Mouse (Mus musculus): ENCODE measurements around the gene Parp6. TPM values are rescaled to one million over a fixed set of nuclear protein-coding genes. Genes with fewer than 3 reads are reported as not detected.

Gene Parp6
- total and polyA plus RNA-seq, 2 experiments from 2014 or later: 13.7 to 22.5 TPM

DNA sequence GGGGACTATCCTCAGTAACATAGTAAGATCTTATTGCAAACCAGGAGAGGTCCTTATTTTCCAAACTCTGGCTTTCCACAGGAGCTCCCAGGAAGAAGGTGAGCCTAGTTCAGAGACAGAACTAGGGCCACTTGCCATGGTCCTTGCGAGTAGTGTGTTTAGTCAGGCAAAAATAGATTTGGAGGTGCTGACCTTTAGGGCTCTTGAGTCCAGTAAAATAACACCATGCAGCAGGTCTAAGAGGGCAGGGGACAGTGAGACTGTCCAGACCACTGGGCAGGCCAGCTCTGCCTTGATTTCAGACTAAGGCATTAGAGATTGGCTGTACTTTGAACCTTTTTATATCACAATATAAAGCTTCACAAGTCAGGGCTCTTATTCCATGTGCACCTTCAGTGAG lies 49.7 kb downstream of the Parp6 start:
- peaks cover 38% of the 10 kb centered on the region for H3K4me1 ChIP-seq (ENCODE audit: control insufficient read depth, insufficient read depth)
- 24% methylated on average over 1 of the region's 1 CpGs for WGBS
- DNase-seq (ENCODE audit: low spot score): no peak

DNA sequence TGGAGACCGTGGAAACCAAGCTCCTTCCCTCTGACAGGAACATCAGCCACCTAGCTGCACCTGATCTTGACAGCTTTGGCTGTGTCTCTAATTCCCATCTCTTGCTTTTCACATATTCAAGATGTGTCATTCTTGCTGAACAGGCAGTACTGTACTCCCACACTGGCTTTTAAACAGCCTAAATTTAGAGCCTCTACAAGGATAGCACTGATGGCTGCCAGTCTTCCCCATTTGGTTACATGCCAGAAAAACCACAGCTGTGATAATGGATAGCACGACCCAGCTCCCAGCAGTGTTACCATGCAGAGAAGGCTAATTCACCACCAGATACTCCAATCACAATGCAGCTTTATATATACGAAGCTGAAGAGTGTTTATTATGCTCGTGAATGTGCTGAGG lies 50.2 kb downstream of the Parp6 start:
- Histone ChIP-seq H3K4me2 (ENCODE audit: low read depth, low read length) (no peak overlapping the region), H3K9ac (replicated peaks; ENCODE audit: low read depth, low read length) (no peak overlapping the region), H3K36me3 (replicated peaks; ENCODE audit: control insufficient read depth, insufficient read depth, low read length) (peaks cover 74% of the 10 kb centered on the region), H3K27me3 (ENCODE audit: control insufficient read depth, insufficient read depth, low read length) (no peaks in the 10 kb centered on the region), H3K4me3 (ENCODE audit: low read depth, low read length) (no peak overlapping the region), H3K9me3 (replicated peaks; ENCODE audit: control insufficient read depth, low read length) (no peaks in the 10 kb centered on the region), H3K4me1 (ENCODE audit: control insufficient read depth, insufficient read depth) (peaks cover 36% of the 10 kb centered on the region), H3K27ac (ENCODE audit: low read depth) (peak overlapping the region; percentile 71)
- 24% methylated on average over 4 of the region's 4 CpGs for WGBS
- TF ChIP-seq CTCF (IDR thresholded peaks at IDR 0.05; ENCODE audit: low read depth): no peak
- peak; percentile 60; the same call in 1 of the 2 replicates for TF ChIP-seq EP300 (IDR thresholded peaks at IDR 0.05; ENCODE audit: low read depth)
- peak; percentile 61 for DNase-seq (ENCODE audit: low spot score)
- peak; percentile 71 for ATAC-seq (ENCODE audit: insufficient read depth, low read depth)

More for the DNA sequence above, 49.7 kb downstream of the Parp6 start:
- Histone ChIP-seq H3K9me3 (replicated peaks; ENCODE audit: control insufficient read depth, low read length) (no peaks in the 10 kb centered on the region), H3K36me3 (replicated peaks; ENCODE audit: control insufficient read depth, insufficient read depth, low read length) (peaks cover 71% of the 10 kb centered on the region), H3K4me3 (ENCODE audit: low read depth, low read length) (no peak overlapping the region), H3K9ac (replicated peaks; ENCODE audit: low read depth, low read length) (no peak overlapping the region), H3K4me2 (ENCODE audit: low read depth, low read length) (no peak overlapping the region), H3K27ac (ENCODE audit: low read depth) (peak overlapping the region; percentile 71), H3K27me3 (ENCODE audit: control insufficient read depth, insufficient read depth, low read length) (no peaks in the 10 kb centered on the region)
- peak; percentile 49 for ATAC-seq (ENCODE audit: insufficient read depth, low read depth)
- no peak for TF ChIP-seq EP300 (IDR thresholded peaks at IDR 0.05; ENCODE audit: low read depth)
- TF ChIP-seq CTCF (IDR thresholded peaks at IDR 0.05; ENCODE audit: low read depth): no peak

DNA sequence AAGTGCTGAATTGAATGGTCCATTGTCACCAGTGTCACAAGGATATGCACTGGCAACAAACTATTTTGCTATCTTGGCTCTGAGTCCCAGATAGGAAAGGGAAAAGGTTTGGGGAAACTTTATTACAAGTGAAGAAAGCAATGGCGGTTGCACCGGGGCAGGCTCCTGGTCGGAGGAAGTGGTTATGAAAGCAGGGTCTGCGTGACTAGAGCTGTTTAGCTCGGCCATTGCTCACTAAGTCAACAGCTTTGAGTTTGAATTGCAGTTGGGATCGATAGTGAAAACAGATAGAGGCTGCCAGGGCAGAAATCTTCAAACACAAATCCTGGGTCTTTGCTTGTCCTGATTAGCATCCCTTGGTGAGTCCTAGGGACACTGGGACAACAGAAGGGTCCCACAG lies 50.8 kb downstream of the Parp6 start:
- H3K9me3 ChIP-seq (replicated peaks; ENCODE audit: control insufficient read depth, low read length): no peaks in the 10 kb centered on the region
- peaks cover 35% of the 10 kb centered on the region for H3K4me1 ChIP-seq (ENCODE audit: control insufficient read depth, insufficient read depth)
- H3K4me3 ChIP-seq (ENCODE audit: low read depth, low read length): no peak overlapping the region
- peak overlapping the region; percentile 71 for H3K27ac ChIP-seq (ENCODE audit: low read depth)
- ATAC-seq (ENCODE audit: insufficient read depth, low read depth) (no peak), DNase-seq (ENCODE audit: low spot score) (no peak)
- no peak for TF ChIP-seq EP300 (IDR thresholded peaks at IDR 0.05; ENCODE audit: low read depth)
- no peak for TF ChIP-seq CTCF (IDR thresholded peaks at IDR 0.05; ENCODE audit: low read depth)
- WGBS: 68% methylated on average over 6 of the region's 6 CpGs
- no peaks in the 10 kb centered on the region for H3K27me3 ChIP-seq (ENCODE audit: control insufficient read depth, insufficient read depth, low read length)
- H3K4me2 ChIP-seq (ENCODE audit: low read depth, low read length): no peak overlapping the region
- H3K9ac ChIP-seq (replicated peaks; ENCODE audit: low read depth, low read length): no peak overlapping the region
- peaks cover 78% of the 10 kb centered on the region for H3K36me3 ChIP-seq (replicated peaks; ENCODE audit: control insufficient read depth, insufficient read depth, low read length)

- TF ChIP-seq CTCF (IDR thresholded peaks at IDR 0.05; ENCODE audit: low read depth): no peak
- TF ChIP-seq EP300 (IDR thresholded peaks at IDR 0.05; ENCODE audit: low read depth): no peak
- H3K36me3 ChIP-seq (replicated peaks; ENCODE audit: control insufficient read depth, insufficient read depth, low read length): peaks cover 84% of the 10 kb centered on the region
- H3K27me3 ChIP-seq (ENCODE audit: control insufficient read depth, insufficient read depth, low read length): no peaks in the 10 kb centered on the region
- no peaks in the 10 kb centered on the region for H3K9me3 ChIP-seq (replicated peaks; ENCODE audit: control insufficient read depth, low read length)
- H3K4me3 ChIP-seq (ENCODE audit: low read depth, low read length): no peak overlapping the region
- 82% methylated on average over 7 of the region's 7 CpGs for WGBS
- H3K9ac ChIP-seq (replicated peaks; ENCODE audit: low read depth, low read length): no peak overlapping the region
- H3K4me1 ChIP-seq (ENCODE audit: control insufficient read depth, insufficient read depth): peaks cover 29% of the 10 kb centered on the region
- no peak overlapping the region for H3K27ac ChIP-seq (ENCODE audit: low read depth)
- no peak for ATAC-seq (ENCODE audit: insufficient read depth, low read depth)
- no peak overlapping the region for H3K4me2 ChIP-seq (ENCODE audit: low read depth, low read length)
- no peak for DNase-seq (ENCODE audit: low spot score)
These were observed 51.4 kb downstream of the Parp6 start for GRCm38 (mm10) chr9:59668473-59668872.

- peaks cover 91% of the 10 kb centered on the region for H3K36me3 ChIP-seq (replicated peaks; ENCODE audit: control insufficient read depth, insufficient read depth, low read length)
- TF ChIP-seq EP300 (IDR thresholded peaks at IDR 0.05; ENCODE audit: low read depth): no peak
- TF ChIP-seq CTCF (IDR thresholded peaks at IDR 0.05; ENCODE audit: low read depth): peak; percentile 44
- no peak overlapping the region for H3K27ac ChIP-seq (ENCODE audit: low read depth)
- peaks cover 25% of the 10 kb centered on the region for H3K4me1 ChIP-seq (ENCODE audit: control insufficient read depth, insufficient read depth)
- ATAC-seq (ENCODE audit: insufficient read depth, low read depth) (no peak), DNase-seq (ENCODE audit: low spot score) (no peak)
- H3K27me3 ChIP-seq (ENCODE audit: control insufficient read depth, insufficient read depth, low read length): no peaks in the 10 kb centered on the region
- WGBS: 76% methylated on average over 4 of the region's 4 CpGs
- H3K9ac ChIP-seq (replicated peaks; ENCODE audit: low read depth, low read length): no peak overlapping the region
- no peak overlapping the region for H3K4me2 ChIP-seq (ENCODE audit: low read depth, low read length)
- no peaks in the 10 kb centered on the region for H3K9me3 ChIP-seq (replicated peaks; ENCODE audit: control insufficient read depth, low read length)
- H3K4me3 ChIP-seq (ENCODE audit: low read depth, low read length): no peak overlapping the region
These were observed 52.1 kb downstream of the Parp6 start for GRCm38 (mm10) chr9:59669172-59669571.

DNA sequence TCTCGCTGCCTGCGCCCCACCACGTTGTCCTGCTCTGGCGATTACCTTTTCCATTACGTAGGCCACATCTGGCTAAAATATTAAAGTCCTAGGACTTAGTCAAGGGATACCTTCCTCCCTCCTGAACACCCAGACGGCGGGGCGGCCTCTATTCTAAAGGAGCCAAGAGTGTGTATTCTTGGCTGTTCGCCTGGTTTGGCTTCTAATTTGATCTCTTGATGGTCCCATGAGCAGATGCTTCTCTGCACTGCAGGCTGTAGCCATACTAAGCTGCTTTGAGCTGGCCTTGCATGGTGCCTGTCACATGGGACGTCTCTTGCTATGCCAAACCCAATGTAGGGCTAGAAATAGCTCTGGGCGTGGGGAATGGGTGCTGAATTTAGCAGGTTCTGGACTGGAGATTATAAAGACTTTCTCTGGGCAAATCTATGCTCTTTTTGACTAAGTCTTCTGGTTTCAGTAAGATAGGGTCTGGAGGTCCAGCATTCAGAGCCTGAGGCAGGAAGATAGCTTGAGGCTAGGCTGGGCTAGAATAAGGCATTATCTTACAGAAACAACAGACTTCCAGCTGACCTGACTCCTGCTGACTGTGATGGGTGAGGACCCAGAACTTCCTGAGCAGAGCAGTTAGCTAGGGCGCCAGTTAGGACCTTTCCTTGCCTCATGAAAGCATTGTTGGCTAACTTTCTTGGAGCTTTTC lies 55.3 kb downstream of the Parp6 start:
- H3K9ac ChIP-seq (replicated peaks; ENCODE audit: low read depth, low read length): no peak overlapping the region
- TF ChIP-seq EP300 (IDR thresholded peaks at IDR 0.05; ENCODE audit: low read depth) (no peak), CTCF (IDR thresholded peaks at IDR 0.05; ENCODE audit: low read depth) (no peak)
- no peaks in the 10 kb centered on the region for H3K27me3 ChIP-seq (ENCODE audit: control insufficient read depth, insufficient read depth, low read length)
- H3K27ac ChIP-seq (ENCODE audit: low read depth): peak overlapping the region; percentile 44
- H3K36me3 ChIP-seq (replicated peaks; ENCODE audit: control insufficient read depth, insufficient read depth, low read length): peaks cover 99% of the 10 kb centered on the region
- no peak overlapping the region for H3K4me2 ChIP-seq (ENCODE audit: low read depth, low read length)
- H3K4me1 ChIP-seq (ENCODE audit: control insufficient read depth, insufficient read depth): peaks cover 10% of the 10 kb centered on the region; the same call in 1 of the 2 replicates
- H3K4me3 ChIP-seq (ENCODE audit: low read depth, low read length): no peak overlapping the region
- no peaks in the 10 kb centered on the region for H3K9me3 ChIP-seq (replicated peaks; ENCODE audit: control insufficient read depth, low read length)
- peak; percentile 53 for DNase-seq (ENCODE audit: low spot score)
- peak; percentile 71 for ATAC-seq (ENCODE audit: insufficient read depth, low read depth)
- WGBS: 54% methylated on average over 12 of the region's 12 CpGs
